Mouse (Mus musculus): ENCODE results near the gene Sdad1. TPM values are rescaled to one million over a fixed set of nuclear protein-coding genes. Genes with fewer than 3 reads are reported as not detected.
A peak's percentile ranks its signal among the peaks of the same experiment; 100 is the strongest.

Sdad1 gene
- total and polyA plus RNA-seq, 2 experiments = 5.7 to 6.3 TPM

- TF ChIP-seq POLR2A (IDR thresholded peaks at IDR 0.05; ENCODE audit: extremely low read depth, insufficient read depth, low read length) (no peak), CTCF (IDR thresholded peaks at IDR 0.05; ENCODE audit: low read depth, low read length) (no peak)
- Histone ChIP-seq H3K4me3 (ENCODE audit: insufficient read depth, low read depth, low read length) (peak within 1 kb of the TSS; percentile 38), H3K27ac (replicated peaks; ENCODE audit: insufficient read depth, low read depth, low read length) (peak within 1 kb of the TSS; percentile 75), H3K4me1 (ENCODE audit: control insufficient read depth, insufficient read depth, low read length) (peaks cover 14% of the 10 kb centered on the region), H3K27me3 (ENCODE audit: control insufficient read depth, insufficient read depth, low read length) (no peaks in the 10 kb centered on the region), H3K9ac (ENCODE audit: low read depth, low read length) (0 out of 2 replicates have a peak within 1 kb of the TSS, but pooled peaks have one; percentile 12), H3K79me2 (ENCODE audit: control insufficient read depth, insufficient read depth, low read length) (no peaks in the 10 kb centered on the region), H3K36me3 (ENCODE audit: control insufficient read depth, insufficient read depth, low read length) (no peaks in the 10 kb centered on the region)
- no peak for DNase-seq (ENCODE audit: extremely low read depth, low read depth, low spot score)
- WGBS = 88% methylated on average over 17 of the region's 17 CpGs
These were observed 21.5 kb upstream of the Sdad1 start, which contains the start of gene Art3 for GRCm38 (mm10) chr5:92331635-92332338. Gene Art3, plus strand, starts transcription at chr5:92331827.

GRCm38 (mm10) chr5:92331122-92331521 is 20.8 kb upstream of the Sdad1 start:
- Histone ChIP-seq H3K27me3 (ENCODE audit: control insufficient read depth, insufficient read depth, low read length) (no peaks in the 10 kb centered on the region), H3K4me3 (ENCODE audit: insufficient read depth, low read depth, low read length) (no peak overlapping the region), H3K36me3 (ENCODE audit: control insufficient read depth, insufficient read depth, low read length) (no peaks in the 10 kb centered on the region), H3K27ac (replicated peaks; ENCODE audit: insufficient read depth, low read depth, low read length) (no peak overlapping the region), H3K4me1 (ENCODE audit: control insufficient read depth, insufficient read depth, low read length) (peaks cover 14% of the 10 kb centered on the region), H3K79me2 (ENCODE audit: control insufficient read depth, insufficient read depth, low read length) (no peaks in the 10 kb centered on the region), H3K9ac (ENCODE audit: low read depth, low read length) (no peak overlapping the region)
- DNase-seq (ENCODE audit: extremely low read depth, low read depth, low spot score) = no peak
- WGBS = 82% methylated on average over 12 of the region's 12 CpGs
- TF ChIP-seq CTCF (IDR thresholded peaks at IDR 0.05; ENCODE audit: low read depth, low read length) (no peak), POLR2A (IDR thresholded peaks at IDR 0.05; ENCODE audit: extremely low read depth, insufficient read depth, low read length) (no peak)

- no peaks in the 10 kb centered on the region for H3K79me2 ChIP-seq (ENCODE audit: control insufficient read depth, insufficient read depth, low read length)
- H3K27me3 ChIP-seq (ENCODE audit: control insufficient read depth, insufficient read depth, low read length) = no peaks in the 10 kb centered on the region
- H3K4me3 ChIP-seq (ENCODE audit: insufficient read depth, low read depth, low read length) = no peak within 1 kb of the TSS
- no peaks in the 10 kb centered on the region for H3K36me3 ChIP-seq (ENCODE audit: control insufficient read depth, insufficient read depth, low read length)
- no peak for DNase-seq (ENCODE audit: extremely low read depth, low read depth, low spot score)
- peak within 1 kb of the TSS; percentile 49; the same call in 1 of the 2 replicates for H3K27ac ChIP-seq (replicated peaks; ENCODE audit: insufficient read depth, low read depth, low read length)
- no peak within 1 kb of the TSS for H3K9ac ChIP-seq (ENCODE audit: low read depth, low read length)
- 34% methylated on average over 7 of the region's 7 CpGs for WGBS
- peaks cover 20% of the 10 kb centered on the region for H3K4me1 ChIP-seq (ENCODE audit: control insufficient read depth, insufficient read depth, low read length)
- TF ChIP-seq POLR2A (IDR thresholded peaks at IDR 0.05; ENCODE audit: extremely low read depth, insufficient read depth, low read length) (no peak), CTCF (IDR thresholded peaks at IDR 0.05; ENCODE audit: low read depth, low read length) (no peak)
These were observed 17.6 kb upstream of the Sdad1 start, which contains the start of gene Cxcl9 for GRCm38 (mm10) chr5:92327929-92328328. Gene Cxcl9, minus strand, starts transcription at chr5:92328079.

DNA sequence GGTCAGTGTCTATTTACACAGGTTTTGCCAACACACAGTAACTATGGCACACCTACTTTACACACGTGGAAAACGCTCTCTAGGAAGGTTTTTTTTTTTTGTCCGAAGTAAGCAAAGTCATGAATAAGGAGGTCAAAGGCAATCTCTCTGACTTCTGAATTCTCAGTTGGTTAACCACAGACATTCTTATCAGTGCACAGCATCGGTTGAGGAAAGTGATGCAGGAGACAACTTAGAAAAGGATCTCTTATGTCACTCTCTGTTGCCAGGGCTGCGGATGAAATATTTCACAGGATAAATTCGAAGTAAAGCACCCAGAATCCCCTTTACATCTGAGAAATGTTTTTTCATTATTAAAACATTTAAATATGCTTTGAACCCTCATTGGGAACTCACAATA is 17.1 kb upstream of the Sdad1 start:
- H3K36me3 ChIP-seq (ENCODE audit: control insufficient read depth, insufficient read depth, low read length) = no peaks in the 10 kb centered on the region
- H3K9ac ChIP-seq (ENCODE audit: low read depth, low read length) = no peak overlapping the region
- 28% methylated on average over 6 of the region's 6 CpGs for WGBS
- no peak overlapping the region for H3K4me3 ChIP-seq (ENCODE audit: insufficient read depth, low read depth, low read length)
- peak; percentile 76 for DNase-seq (ENCODE audit: extremely low read depth, low read depth, low spot score)
- H3K27me3 ChIP-seq (ENCODE audit: control insufficient read depth, insufficient read depth, low read length) = no peaks in the 10 kb centered on the region
- H3K4me1 ChIP-seq (ENCODE audit: control insufficient read depth, insufficient read depth, low read length) = peaks cover 22% of the 10 kb centered on the region
- H3K27ac ChIP-seq (replicated peaks; ENCODE audit: insufficient read depth, low read depth, low read length) = no peak overlapping the region; the same call in 1 of the 2 replicates
- no peaks in the 10 kb centered on the region for H3K79me2 ChIP-seq (ENCODE audit: control insufficient read depth, insufficient read depth, low read length)
- TF ChIP-seq POLR2A (IDR thresholded peaks at IDR 0.05; ENCODE audit: extremely low read depth, insufficient read depth, low read length) = no peak
- no peak for TF ChIP-seq CTCF (IDR thresholded peaks at IDR 0.05; ENCODE audit: low read depth, low read length)

GRCm38 (mm10) chr5:92323264-92323663 is 13.0 kb upstream of the Sdad1 start:
- 16% methylated on average over 5 of the region's 5 CpGs for WGBS
- H3K27ac ChIP-seq (replicated peaks; ENCODE audit: insufficient read depth, low read depth, low read length) = peak overlapping the region; percentile 81
- H3K79me2 ChIP-seq (ENCODE audit: control insufficient read depth, insufficient read depth, low read length) = no peaks in the 10 kb centered on the region
- peaks cover 29% of the 10 kb centered on the region for H3K4me1 ChIP-seq (ENCODE audit: control insufficient read depth, insufficient read depth, low read length)
- H3K36me3 ChIP-seq (ENCODE audit: control insufficient read depth, insufficient read depth, low read length) = no peaks in the 10 kb centered on the region
- no peak overlapping the region for H3K9ac ChIP-seq (ENCODE audit: low read depth, low read length)
- peak; percentile 99 for DNase-seq (ENCODE audit: extremely low read depth, low read depth, low spot score)
- H3K4me3 ChIP-seq (ENCODE audit: insufficient read depth, low read depth, low read length) = no peak overlapping the region
- no peak for TF ChIP-seq POLR2A (IDR thresholded peaks at IDR 0.05; ENCODE audit: extremely low read depth, insufficient read depth, low read length)
- no peak for TF ChIP-seq CTCF (IDR thresholded peaks at IDR 0.05; ENCODE audit: low read depth, low read length)
- no peaks in the 10 kb centered on the region for H3K27me3 ChIP-seq (ENCODE audit: control insufficient read depth, insufficient read depth, low read length)

GRCm38 (mm10) chr5:92322612-92323011 is 12.3 kb upstream of the Sdad1 start:
- no peaks in the 10 kb centered on the region for H3K27me3 ChIP-seq (ENCODE audit: control insufficient read depth, insufficient read depth, low read length)
- H3K79me2 ChIP-seq (ENCODE audit: control insufficient read depth, insufficient read depth, low read length) = no peaks in the 10 kb centered on the region
- no peaks in the 10 kb centered on the region for H3K36me3 ChIP-seq (ENCODE audit: control insufficient read depth, insufficient read depth, low read length)
- H3K27ac ChIP-seq (replicated peaks; ENCODE audit: insufficient read depth, low read depth, low read length) = peak overlapping the region; percentile 82
- no peak for TF ChIP-seq CTCF (IDR thresholded peaks at IDR 0.05; ENCODE audit: low read depth, low read length)
- TF ChIP-seq POLR2A (IDR thresholded peaks at IDR 0.05; ENCODE audit: extremely low read depth, insufficient read depth, low read length) = no peak
- H3K4me1 ChIP-seq (ENCODE audit: control insufficient read depth, insufficient read depth, low read length) = peaks cover 23% of the 10 kb centered on the region
- no peak overlapping the region for H3K4me3 ChIP-seq (ENCODE audit: insufficient read depth, low read depth, low read length)
- no peak overlapping the region; the same call in 1 of the 2 replicates for H3K9ac ChIP-seq (ENCODE audit: low read depth, low read length)
- 30% methylated on average over 4 of the region's 4 CpGs for WGBS
- peak; percentile 87 for DNase-seq (ENCODE audit: extremely low read depth, low read depth, low spot score)
